Mouse (Mus musculus): Measurements from ENCODE around the gene Rragc. TPM values are rescaled to one million over a fixed set of nuclear protein-coding genes. Genes with fewer than 3 reads are reported as not detected.

Gene Rragc
- 13.6 and 15.0 TPM in 2 replicates for polyA plus RNA-seq (2012; rRNA removed)

GRCm38 (mm10) chr4:123916748-123917547 is at the start of gene Rragc:
Rragc (plus strand) TSS chr4:123917446.

GRCm38 (mm10) chr4:123904333-123905125 is 12.7 kb upstream of the Rragc start, which contains the start of gene Mycbp:
Mycbp (plus strand) TSS chr4:123904832.

GRCm38 (mm10) chr4:123917548-123918140 is 398 bp downstream of the Rragc start, which contains the start of gene 4930535I16Rik:
4930535I16Rik (minus strand) TSS chr4:123918022.

Other genes starting within 250 kb of the Rragc start
- 20.6 and 25.6 TPM in 2 replicates for gene Macf1, start 233.1 kb upstream of the Rragc start, polyA plus RNA-seq (2012; rRNA removed)
- gene Ndufs5, start 199.2 kb upstream of the Rragc start, polyA plus RNA-seq (2012; rRNA removed): 8.3 and 13.9 TPM in 2 replicates
- gene Akirin1, start 167.1 kb upstream of the Rragc start, polyA plus RNA-seq (2012; rRNA removed): 29.0 and 57.6 TPM in 2 replicates
- gene Rhbdl2, start 129.6 kb upstream of the Rragc start, polyA plus RNA-seq (2012; rRNA removed): 2.4 and 5.3 TPM in 2 replicates
- gene 4933427I04Rik, start 57.8 kb upstream of the Rragc start, polyA plus RNA-seq (2012; rRNA removed): not detected in 2 replicates
- 4.1 and 4.3 TPM in 2 replicates for gene Mycbp, start 12.6 kb upstream of the Rragc start, polyA plus RNA-seq (2012; rRNA removed)
- gene 4930535I16Rik, start 576 bp downstream of the Rragc start, polyA plus RNA-seq (2012; rRNA removed): 0.30 TPM in 1 of 2 replicates, not detected in the other